Mouse (Mus musculus) hematopoietic stem cell, adult 5-6 weeks (primary cell): ENCODE data around the gene Rps29. TPM values are rescaled to one million over a fixed set of nuclear protein-coding genes. Genes with fewer than 3 reads are reported as not detected.

Source experiments
- ATAC-seq, 2 experiments: fragments of 125-278 bp in 1 of 2; replicated peaks in 1 of 2; 2 replicates each; pipeline ENCODE4 v1.8.0; 2016 to 2017; ENCODE audit warnings: inconsistent platforms in 2 of 2, mild to moderate bottlenecking in 2 of 2, moderate number of reproducible peaks in 2 of 2, low read depth in 1 of 2, moderate TSS enrichment in 1 of 2; ENCODE audit not compliant: low FRiP score in 2 of 2, poor library complexity in 2 of 2, severe bottlenecking in 2 of 2, insufficient read depth in 1 of 2, low TSS enrichment in 1 of 2
- total RNA-seq: library from RNA; stranded (forward); fragments of 172-1452, 232-1000 nt; gene quantifications from 2 replicates; pipeline ENCODE4 v1.2.3, GENCODE M21; 2017

Rps29 gene
- total RNA-seq, 1 experiment from 2014 or later: 2,489 TPM

- ATAC-seq: no peak
These were observed 2.5 kb downstream of the Rps29 start for GRCm38 (mm10) chr12:69156436-69156835.

DNA sequence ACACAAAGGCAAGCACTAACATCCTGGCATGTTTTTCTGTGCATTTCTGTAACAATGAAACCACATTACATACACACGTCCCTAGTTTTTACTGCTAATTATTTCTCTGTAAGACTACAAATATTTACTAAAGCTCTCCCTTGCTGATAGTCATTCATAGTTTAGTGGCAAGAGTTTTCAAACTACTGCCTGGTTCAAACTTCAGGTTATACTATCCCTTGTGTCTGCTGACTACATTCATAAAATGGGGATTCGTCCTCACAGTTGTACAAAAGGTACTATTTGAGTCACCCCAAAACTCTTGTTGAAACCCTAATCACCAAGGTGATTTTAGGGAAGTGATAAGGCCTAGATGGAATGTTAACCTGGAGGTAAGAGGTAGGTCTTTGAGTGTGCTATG lies 3.1 kb downstream of the Rps29 start:
- ATAC-seq: no peak

DNA sequence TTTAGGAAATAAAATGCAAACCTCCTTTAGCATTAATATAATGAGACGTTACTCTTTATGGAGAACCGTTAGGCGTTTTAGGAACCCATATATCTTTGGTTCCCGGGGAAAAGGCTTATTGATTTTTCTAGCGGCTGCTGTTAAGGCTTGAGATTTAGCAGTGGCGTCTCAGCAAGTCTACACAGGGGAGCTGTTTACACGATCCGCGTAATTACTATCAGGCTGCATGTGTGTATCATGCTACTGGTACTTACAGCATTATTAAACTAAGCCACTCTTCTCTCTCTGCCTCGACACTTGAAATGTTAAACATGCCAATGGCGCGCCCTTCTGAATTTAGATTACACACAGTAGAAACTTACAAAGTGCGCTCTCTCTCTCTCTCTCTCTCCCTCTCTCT lies 8.9 kb downstream of the Rps29 start:
- no peak for ATAC-seq

- no peak for ATAC-seq
These were observed 11.7 kb downstream of the Rps29 start for GRCm38 (mm10) chr12:69147166-69147735.

DNA sequence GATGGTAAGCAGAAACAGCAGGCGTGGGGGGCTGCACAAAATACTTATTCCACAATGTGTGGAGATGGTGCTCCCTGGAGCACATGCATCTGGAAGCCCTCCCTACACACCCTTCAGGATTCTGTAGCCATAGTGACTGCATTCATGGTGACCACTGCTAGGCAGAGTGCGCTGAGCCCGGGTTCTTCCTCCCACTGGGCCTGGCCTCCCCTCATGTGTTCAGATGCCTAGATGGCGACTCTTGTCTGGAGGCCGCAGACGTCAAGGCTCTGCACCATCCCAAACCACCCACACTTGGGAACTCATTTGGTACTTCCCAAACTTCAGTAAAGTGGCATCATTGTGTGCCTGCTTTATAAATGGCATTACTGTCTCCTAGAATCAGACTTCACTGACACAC lies 15.5 kb downstream of the Rps29 start:
- ATAC-seq: no peak

- ATAC-seq: no peak
These were observed 19.1 kb downstream of the Rps29 start for GRCm38 (mm10) chr12:69139841-69140240.

DNA sequence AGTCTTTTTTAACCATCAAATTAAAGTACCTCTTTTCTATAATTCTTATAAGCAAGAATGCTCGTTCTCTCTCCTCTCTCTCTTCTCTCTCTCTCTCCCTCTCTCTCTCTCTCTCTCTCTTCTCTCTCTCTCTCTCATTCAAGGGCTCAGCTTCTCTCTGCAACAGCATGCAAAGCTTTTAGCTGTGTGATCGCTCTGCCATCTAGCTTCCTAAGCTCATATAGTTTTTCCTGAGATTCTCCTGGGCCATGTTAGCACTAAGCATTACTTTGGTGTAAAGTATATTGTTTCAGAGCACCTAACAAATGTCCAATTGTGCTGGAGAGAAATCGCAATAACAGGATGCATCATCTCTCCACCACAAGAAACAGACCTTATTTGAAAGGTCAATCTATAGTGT lies 19.8 kb downstream of the Rps29 start:
- ATAC-seq: no peak

GRCm38 (mm10) chr12:69131981-69132380 lies 27.0 kb downstream of the Rps29 start:
- peak; percentile 70 to 78 for ATAC-seq

- 0 out of 4 replicates have a peak, but pooled peaks of 1 of the 2 experiments have one; percentile 6 for ATAC-seq
These were observed 27.7 kb downstream of the Rps29 start for GRCm38 (mm10) chr12:69131267-69131666.

DNA sequence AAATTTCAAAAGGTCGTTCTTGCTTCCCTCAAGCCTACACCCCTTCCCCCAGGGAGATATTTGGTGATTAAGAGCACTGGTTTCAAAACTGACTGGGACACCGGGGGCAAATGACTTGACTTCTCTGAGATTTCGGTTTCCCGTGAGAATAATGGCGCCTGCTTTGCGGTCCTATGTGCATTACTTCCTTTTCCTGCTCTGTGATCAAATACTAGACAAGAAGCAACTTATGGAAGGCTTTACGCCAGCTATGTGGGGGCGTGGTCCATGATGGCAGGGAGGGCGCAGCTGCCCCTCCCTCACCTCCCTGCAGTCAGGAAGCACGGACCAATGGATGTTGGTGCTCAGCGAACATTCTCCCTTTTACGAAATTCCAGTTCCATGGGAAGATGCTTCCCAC lies 28.5 kb downstream of the Rps29 start:
- no peak for ATAC-seq

DNA sequence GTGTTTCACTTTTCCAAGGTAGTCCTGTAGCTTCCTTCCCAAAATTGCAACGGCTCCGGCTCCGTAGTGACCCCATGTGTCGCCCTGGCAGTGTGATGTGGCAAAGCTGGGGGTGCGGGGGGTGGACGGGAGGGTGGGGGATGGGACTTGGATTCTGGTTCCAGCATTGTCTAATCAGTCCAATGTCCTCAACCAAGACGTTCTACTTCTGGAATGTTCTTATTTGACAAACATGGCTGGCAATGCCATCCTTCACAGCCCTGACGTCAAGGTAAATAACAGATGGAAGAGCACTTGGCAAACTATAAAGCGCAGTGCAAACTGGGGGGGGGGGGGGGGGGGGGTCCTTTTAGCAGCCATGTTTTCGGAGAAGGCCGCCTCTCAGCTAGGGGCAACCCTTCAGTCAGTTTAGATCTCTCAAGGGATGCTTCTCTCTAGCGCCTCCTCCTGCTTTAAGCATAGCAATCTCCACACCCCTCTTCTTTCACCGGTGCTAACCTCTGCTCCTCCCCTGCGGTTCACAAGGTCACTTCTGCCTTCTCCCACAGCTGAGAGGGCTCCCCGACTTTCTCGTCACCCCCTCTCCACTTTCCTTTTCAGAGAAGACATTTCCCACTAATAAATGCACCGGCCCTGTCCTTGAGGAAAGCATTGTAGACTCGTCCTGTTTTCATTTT lies 29.2 kb downstream of the Rps29 start:
- peak in 1 of 2 experiments; percentile 33; a peak in 2 of 4 replicates for ATAC-seq

DNA sequence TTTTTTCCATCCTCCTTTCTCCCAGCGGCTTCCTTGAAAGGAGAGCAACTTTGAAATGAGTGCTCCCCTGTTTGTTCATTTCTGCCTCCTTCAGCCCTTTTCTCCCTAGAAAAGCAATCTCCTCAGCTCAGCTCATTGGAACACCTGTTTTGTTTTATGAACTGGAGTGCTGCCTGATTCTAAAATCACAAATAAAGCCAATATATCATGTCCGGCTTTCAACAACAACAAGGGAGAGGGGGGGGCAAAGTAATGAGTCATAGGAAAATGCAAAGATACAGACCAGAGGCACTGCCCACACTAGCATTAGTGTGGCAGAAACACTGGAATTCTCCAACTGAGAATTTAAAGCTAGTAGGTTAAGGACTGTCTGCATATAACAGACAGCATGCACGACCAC lies 31.4 kb downstream of the Rps29 start:
- ATAC-seq: no peak

GRCm38 (mm10) chr12:69127170-69127569 lies 31.8 kb downstream of the Rps29 start:
- ATAC-seq: peak in 1 of 2 experiments; percentile 36; a peak in 1 of 4 replicates

- no peak for ATAC-seq
These were observed 33.9 kb downstream of the Rps29 start for GRCm38 (mm10) chr12:69125066-69125465.

DNA sequence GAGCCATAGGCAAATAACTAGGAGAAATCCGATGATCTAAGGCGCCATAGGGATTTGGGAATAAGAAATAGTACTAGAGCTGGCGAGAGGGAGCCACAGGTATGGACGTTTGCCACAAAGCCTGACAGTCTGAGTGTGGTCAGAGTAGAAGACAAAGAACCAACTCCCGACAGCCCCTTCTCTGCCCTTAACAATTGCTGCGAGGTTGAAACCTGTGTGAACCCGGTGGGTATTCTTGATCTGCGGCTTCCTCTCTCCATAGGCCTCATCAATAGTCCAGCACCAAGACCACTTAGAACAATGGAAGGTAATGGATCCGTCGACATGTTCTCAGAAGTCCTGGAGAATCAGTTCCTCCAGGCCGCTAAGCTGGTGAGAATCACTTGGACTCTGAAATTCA lies 36.2 kb downstream of the Rps29 start:
- peak; percentile 49 to 60; a peak in 2 of 4 replicates for ATAC-seq

GRCm38 (mm10) chr12:69119908-69120307 lies 39.1 kb downstream of the Rps29 start:
- no peak for ATAC-seq
